Mouse (Mus musculus) layer of hippocampus, postnatal 36 days (tissue): Measurements from ENCODE around the gene Slc44a4. TPM values are rescaled to one million over a fixed set of nuclear protein-coding genes. Genes with fewer than 3 reads are reported as not detected.

ENCODE experiments used
- DNase-seq, 2 experiments: peaks; one replicate each; pipeline ENCODE4 v3.0.0; 2022
- total RNA-seq, 2 experiments: library from RNA; stranded (reverse); gene quantifications; 2 replicates each; pipeline ENCODE4 v1.2.3; 2021

Slc44a4 gene
- under 1 TPM in 1 of 2 experiments, not detected in 1; 0.28 TPM for total RNA-seq

DNA sequence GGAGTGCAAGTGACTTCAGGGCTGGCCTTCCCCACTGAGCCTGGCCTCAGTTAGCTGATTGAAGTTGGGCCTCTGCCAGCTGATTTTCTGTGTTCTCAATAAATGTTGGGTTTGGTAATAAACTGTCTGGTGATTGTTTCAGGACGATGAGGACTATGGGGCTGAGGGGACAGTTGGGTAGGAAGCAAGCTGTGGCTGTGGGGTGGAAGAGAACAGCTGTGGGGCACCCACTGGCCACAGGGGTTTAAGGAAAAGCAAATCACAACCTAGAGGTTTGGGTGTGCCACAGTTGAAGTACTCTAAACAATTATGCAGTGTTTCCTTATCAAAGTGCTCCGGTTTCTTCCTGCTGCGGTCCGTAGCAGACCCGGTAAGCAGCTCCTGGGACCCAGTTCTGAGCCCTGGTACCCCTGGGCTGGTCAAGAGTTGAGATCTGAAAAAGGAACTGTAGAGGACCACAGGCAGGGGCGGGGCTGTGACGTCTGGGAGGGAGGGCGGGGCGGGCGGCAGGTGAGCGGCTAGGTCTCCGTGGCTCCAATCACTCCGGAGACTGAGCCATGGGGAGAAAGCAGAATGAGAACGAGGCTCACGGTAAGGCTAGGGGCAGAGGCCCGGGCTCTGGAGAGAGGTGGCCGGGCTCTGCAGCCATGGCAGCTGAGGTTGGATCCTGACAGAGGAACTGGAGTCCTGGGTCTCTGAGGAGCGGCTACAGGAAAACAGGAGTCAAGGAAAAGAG lies at the start of gene Slc44a4:
Gene Slc44a4 (plus strand): TSS at position 537 of the 736 bp plus-strand sequence.
- no peak for DNase-seq

DNA sequence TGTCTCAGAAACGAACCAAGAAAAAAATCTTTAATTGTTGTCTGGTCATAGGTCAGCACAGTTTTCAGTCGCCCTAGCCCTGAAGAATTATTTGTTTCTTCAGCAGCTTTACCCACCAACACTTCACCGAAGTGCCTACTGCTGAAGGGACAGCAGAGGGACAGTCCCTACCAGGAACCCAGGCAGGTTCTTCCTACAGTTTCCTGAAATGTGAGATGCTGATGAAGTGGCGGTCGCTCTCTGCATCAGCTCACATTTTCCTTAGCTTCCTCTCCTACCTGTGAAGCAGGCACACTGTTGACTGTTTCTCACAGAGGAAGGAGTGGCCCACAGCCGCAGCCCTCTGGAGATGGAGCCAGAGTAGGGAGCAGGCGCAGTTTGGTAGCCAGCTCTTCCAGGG lies 48.3 kb upstream of the Slc44a4 start:
- no peak for DNase-seq

GRCm38 (mm10) chr17:34874321-34874720 lies 39.9 kb upstream of the Slc44a4 start:
- no peak for DNase-seq

- no peak for DNase-seq
Observed at GRCm38 (mm10) chr17:34879336-34879879, 34.9 kb upstream of the Slc44a4 start, which contains the start of gene Zbtb12. TSS of gene Zbtb12 (plus strand) at chr17:34879483.

DNA sequence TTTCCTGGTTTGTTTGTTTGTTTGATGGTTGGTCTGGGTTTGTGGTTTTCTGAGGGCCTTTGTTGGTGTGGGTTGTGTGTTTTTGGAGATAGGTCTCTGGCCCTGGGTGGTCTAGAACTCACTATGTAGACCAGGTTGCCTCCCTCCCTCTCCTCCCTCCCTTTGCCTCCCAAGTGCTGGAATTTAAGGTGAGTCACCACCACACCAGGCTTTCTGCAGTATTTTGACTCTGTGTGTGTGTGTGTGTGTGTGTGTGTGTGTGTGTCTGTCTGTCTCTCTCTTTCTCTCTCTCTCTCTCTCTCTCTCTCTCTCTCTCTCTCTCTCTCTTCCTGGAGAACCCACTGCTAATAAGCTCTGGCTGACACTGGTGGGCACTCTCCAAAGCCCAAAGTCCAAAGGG lies 33.1 kb upstream of the Slc44a4 start:
- no peak for DNase-seq

DNA sequence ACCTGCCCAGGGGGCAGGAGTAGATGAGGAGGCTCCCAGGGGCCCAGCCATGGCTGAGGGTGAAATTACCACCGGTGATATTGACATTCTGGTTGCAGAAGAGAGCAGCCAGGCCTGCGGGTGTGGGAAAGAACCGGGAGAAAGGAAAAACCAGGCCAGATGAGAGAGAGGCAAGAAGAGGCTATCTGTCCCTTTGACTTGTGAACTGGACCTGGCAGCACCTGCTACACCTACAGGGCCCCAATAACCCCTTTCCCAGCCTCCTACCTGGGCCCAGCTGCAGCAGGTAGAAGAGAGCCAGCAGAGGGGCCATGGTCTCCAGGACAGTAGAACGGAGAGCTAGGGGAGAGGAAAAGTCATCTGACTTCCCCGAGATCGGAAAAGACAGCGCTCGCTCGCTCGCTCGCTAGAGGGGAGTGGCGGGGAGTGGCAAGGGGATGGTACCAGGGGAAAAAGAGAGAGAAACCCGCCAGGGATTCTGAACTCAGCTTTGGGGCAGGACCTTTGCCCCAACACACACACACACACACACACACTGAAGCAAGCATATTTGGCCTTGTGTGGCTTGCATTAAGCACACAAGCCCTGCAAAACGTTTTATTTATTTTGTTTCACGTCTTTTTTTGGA lies 32.5 kb upstream of the Slc44a4 start, which contains the start of gene Gm20547:
Gene Gm20547 (minus strand): TSS at position 360 of the 628 bp plus-strand sequence.
- no peak for DNase-seq

DNA sequence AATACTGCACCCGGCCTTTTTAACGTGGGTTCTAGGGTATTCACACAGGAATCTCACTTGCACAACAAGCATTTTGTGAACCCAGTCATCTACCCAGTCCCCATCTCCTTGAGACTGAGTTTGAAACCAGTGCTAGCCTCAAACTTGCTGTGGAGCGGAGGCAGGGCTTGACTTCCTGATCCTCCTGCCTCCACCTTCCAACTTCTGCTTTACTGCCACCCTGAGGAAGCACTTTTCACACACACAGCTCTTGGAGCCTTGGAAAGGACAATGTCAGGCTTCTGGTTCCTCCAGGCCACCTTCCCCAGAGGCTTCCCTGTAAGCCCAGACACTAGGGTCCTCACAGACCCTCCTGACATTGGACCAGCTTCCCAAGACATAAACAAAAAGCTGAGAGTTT lies 30.9 kb upstream of the Slc44a4 start:
- DNase-seq, result no peak

DNA sequence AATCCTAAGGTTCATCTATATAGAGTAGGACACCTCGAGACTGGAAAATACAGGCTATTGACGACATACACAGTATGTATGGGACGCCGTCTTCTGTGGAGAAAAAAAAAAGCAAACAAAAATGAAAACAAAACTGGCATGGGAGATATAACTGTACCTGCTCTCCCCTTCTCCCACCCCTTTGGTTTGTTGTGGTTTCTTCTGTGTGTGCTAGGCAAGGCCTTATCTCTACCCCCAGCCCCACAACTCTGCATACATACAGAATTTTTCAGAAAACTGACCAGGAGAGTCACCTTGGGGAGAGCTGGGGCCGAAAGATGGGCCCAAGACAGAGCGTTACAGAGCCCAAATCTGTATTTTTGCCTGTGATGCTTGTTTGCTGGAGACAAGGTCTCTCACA lies 29.6 kb upstream of the Slc44a4 start:
- DNase-seq, result no peak

DNA sequence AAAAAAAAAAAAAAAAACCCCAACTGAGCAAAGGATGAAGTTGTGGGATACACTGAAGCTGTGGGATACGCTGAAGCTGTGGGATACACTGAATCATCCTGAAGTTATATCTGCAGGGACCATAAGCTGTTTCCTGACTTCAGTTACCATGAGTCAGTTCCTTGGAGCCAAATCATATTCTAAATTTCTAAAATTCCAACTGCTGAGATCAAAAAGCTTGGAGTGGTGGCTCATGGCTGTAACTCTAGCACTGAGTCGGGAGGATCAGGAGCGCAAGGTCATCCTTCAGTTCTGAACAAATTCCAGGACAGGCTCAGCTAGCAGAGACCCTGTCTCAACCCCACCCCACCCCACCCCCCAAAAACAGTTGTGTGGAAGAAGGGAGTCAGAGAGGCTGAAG lies 28.7 kb upstream of the Slc44a4 start:
- DNase-seq, result no peak

DNA sequence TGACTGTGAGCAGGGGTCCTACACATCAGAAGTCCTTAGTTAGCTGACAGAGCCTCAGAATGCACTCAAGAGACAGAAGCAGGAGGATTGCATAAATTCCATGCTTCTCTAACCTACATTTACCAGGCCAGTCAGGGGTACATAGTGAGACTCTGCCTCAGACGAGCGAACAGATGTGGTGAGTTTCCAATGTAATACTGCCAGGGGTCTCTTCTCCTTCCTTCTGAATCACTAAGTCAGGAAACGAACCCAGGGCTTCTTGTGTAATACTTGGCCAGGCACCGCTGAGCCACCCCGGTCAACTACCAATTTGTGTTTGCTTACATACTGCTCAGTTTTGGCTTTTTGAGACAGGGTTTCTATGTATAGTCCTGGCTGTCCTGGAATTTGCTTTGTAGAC lies 26.3 kb upstream of the Slc44a4 start:
- DNase-seq, result no peak

DNA sequence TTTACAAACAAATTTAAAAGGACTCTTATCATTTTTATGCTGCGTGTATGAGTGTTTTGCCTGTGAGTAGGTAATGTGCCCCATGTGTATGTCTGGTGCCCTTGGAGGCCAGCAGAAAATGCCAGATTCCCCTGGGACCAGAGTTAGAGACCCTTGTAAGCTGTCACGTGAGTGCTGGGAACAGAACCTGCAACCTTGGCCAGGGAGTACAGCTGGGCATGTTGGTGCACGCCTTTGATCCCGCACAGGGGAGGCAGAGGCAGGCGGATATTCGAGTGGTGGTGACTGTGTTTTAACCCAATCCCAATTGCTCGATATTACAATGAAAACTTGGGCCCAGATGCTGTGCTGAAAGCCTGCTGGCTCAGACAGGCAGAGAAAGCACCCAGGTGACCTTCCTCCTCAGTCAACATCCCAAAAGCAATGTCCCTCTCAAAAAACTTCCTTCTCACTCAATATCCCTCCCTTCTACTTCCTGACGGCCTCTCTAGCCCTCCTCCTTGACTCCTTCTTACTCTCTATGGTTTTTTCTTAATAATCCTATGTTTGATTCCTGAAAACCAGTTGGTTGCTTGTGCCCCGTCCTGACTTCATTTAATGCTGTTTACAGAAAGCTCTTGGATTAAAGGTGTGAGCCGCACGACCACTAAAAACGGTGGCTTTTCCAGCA lies 24.1 kb upstream of the Slc44a4 start:
- no peak for DNase-seq

DNA sequence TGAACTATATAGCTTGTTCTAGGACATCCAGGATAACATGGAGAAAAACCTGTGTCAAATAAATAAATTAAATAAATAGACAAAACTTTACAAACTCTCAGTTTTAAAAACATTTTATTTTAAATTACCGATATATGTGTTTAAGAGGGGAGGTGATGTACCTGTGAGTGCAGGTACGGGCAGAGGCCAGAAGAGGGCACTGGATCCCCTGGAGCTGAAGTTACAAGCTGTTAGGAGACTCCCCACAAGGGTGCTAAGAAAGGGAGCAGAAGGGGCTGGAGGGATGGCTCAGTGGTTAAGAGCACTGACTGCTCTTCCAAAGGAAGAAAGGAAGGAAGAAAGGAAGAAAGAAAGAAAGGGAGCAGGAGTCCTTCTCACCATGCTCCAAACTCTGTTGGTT lies 22.9 kb upstream of the Slc44a4 start:
- DNase-seq, result no peak

- no peak for DNase-seq
Observed at GRCm38 (mm10) chr17:34893072-34893824, 21.0 kb upstream of the Slc44a4 start.

- peak; percentile 91 for DNase-seq
Observed at GRCm38 (mm10) chr17:34894074-34894597, 20.1 kb upstream of the Slc44a4 start.

- peak; percentile 41 to 52 for DNase-seq
Observed at GRCm38 (mm10) chr17:34894801-34895530, 19.3 kb upstream of the Slc44a4 start.

DNA sequence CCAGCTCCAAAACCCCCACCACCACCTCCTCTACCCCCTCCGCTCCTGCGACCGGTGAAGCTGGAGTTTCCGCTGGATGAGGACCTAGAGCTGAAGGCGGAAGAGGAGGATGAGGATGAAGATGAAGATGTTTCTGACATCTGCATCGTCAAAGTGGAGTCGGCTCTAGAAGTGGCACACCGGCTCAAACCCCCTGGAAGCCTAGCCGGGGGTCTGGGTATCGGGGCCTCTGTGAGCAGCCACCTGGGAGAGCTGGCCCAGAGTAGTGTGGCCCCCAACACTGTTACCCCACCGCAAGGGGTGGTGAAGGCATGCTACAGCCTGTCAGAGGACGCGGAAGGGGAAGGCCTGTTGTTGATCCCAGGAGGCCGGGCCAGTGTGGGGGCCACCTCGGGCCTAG lies 18.5 kb upstream of the Slc44a4 start:
- DNase-seq, result no peak

- no peak for DNase-seq
Observed at GRCm38 (mm10) chr17:34896366-34896765, 17.9 kb upstream of the Slc44a4 start.

DNA sequence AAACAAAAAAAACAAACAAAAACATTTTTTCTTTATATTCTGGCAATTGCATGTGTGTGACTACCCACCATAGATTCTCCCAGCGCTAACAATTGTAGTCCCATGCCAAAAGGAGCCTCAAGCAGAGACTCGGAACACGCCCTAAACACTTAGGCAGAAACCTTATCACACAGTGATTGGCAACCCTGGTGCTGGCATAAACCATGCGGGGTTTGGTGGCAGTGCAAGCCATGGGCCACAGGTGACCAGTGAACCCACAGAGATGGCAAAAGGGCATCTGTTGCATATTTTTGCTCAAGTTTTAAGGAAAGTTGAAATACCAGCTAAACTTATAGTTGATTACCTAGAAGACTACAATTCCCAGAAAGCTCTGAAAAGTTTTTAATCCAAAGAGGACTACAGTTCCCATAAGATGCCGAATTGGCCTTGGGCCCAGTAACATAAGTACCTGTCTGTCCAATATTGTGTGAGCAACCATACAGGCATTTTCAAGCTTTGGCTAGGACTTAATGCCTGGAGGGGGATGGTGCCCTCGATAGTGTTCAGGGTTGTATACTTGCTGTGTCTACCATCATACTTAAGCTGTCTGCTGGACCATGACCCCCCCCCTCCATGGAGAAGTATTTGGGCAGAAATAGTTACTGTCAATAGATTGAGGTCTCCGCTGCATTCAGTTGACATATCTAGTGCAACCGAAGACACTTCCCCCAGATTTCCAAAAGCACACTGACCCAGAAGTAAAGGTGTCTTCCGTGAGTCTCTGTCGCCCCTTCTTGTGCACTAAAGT lies 16.7 kb upstream of the Slc44a4 start:
- no peak for DNase-seq

DNA sequence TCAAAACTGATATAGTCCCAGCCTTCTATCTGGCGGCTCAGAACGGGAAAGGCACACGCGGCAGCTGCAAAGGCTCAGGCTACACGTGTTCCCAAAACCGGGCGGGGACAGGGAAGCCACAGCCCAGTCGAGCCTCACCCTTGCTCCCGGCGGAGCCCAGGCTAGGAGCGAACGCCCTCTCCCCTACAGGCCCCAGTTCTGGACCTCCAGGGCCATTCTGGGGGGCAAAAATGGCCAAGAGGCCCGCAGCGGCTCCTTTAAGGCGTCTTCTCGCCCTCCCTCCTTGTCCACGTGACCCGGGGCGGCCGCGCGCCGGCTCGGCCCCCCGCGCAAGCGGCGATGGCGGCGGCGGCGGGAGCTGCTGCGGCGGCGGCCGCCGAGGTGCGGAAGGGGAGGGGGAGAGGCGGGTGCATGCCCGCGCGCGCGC lies 16.1 kb upstream of the Slc44a4 start, which contains the start of the genes C2 and Ehmt2:
Gene C2 (minus strand): TSS at position 106 of the 427 bp plus-strand sequence.
Gene Ehmt2 (plus strand): TSS at position 310 of the 427 bp plus-strand sequence.
- DNase-seq, result peak; percentile 83 to 86

DNA sequence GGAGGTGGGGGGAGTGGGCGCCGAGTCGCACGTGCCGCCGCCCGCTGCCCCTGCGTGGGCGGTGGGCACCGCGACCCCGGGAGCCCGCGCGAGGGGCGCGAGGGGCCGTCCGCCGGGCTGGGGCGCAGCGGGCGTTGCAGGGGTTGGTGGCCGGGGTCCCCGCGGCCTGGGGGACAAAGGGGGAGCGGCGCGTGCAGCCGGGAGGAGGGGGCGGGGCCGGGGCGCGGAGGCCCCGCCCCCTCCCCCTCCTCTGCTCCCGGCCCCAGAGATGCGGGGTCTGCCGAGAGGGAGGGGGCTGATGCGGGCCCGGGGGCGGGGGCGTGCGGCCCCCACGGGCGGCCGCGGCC lies 15.6 kb upstream of the Slc44a4 start:
- no peak for DNase-seq
